ENCODE assay signal across 12 mouse cellular contexts in genomic region chr11:88572461-88572860, GRCm38 (mm10).
DNase-seq lines count a peak whose midpoint lies in the region; ATAC-seq and TF ChIP-seq lines count a peak whose summit lies in the region.
"Had no signal": no experiment of that assay in that cellular context is flagged by ENCODE, and none has a peak within 500 bp of the region (broad histone marks: within the 10 kb centered on the region; RNA-seq: fewer than 3 reads in every experiment).

No protein-coding gene starts in this region.

- 66% methylated on average over 11 of the region's 11 CpGs for WGBS in forebrain, embryonic 15.5 days
- WGBS in forebrain, embryonic 12.5 days, result 81% methylated on average over 11 of the region's 11 CpGs
- WGBS in hindbrain, embryonic 13.5 days, result 56% methylated on average over 11 of the region's 11 CpGs
- WGBS in midbrain, embryonic 15.5 days, result 61% methylated on average over 11 of the region's 11 CpGs
- WGBS in heart, adult 2 months, result 91% methylated on average over 11 of the region's 11 CpGs
- 74% methylated on average over 11 of the region's 11 CpGs for WGBS in intestine, embryonic 15.5 days

- no peak for TF ChIP-seq CTCF in E14TG2a.4 (conservative IDR thresholded peaks at IDR 0.05; ENCODE audit: low read length)
- no peak for TF ChIP-seq CTCF in heart, adult 2 months (IDR thresholded peaks at IDR 0.05)

- H3K4me1 ChIP-seq in forebrain, embryonic 15.5 days, result peaks cover 79% of the 10 kb centered on the region
- H3K4me1 ChIP-seq in forebrain, embryonic 12.5 days, result peaks cover 83% of the 10 kb centered on the region
- peaks cover 84% of the 10 kb centered on the region for H3K4me1 ChIP-seq in E14TG2a.4 (replicated peaks; ENCODE audit: low read depth, low read length)
- H3K4me1 ChIP-seq in hindbrain, embryonic 13.5 days (replicated peaks), result peaks cover 99% of the 10 kb centered on the region
- peaks cover 78% of the 10 kb centered on the region for H3K4me1 ChIP-seq in midbrain, embryonic 15.5 days
- peaks cover 15% of the 10 kb centered on the region for H3K4me1 ChIP-seq in heart, adult 2 months (ENCODE audit: control insufficient read depth, insufficient read depth, low read length)
- peaks cover 18% of the 10 kb centered on the region; the same call in 1 of the 2 replicates for H3K4me1 ChIP-seq in intestine, embryonic 15.5 days (replicated peaks)

- peak overlapping the region; percentile 56 for H3K27ac ChIP-seq in forebrain, embryonic 15.5 days (replicated peaks)
- H3K27ac ChIP-seq in forebrain, embryonic 12.5 days, result no peak overlapping the region
- peak overlapping the region; percentile 70 for H3K27ac ChIP-seq in hindbrain, embryonic 13.5 days
- H3K27ac ChIP-seq in midbrain, embryonic 15.5 days, result peak overlapping the region; percentile 42
- no peak overlapping the region for H3K27ac ChIP-seq in heart, adult 2 months
- H3K27ac ChIP-seq in intestine, embryonic 15.5 days, result no peak overlapping the region

- no peak overlapping the region for H3K9ac ChIP-seq in forebrain, embryonic 15.5 days (replicated peaks)
- H3K9ac ChIP-seq in forebrain, embryonic 12.5 days, result no peak overlapping the region
- no peak overlapping the region for H3K9ac ChIP-seq in hindbrain, embryonic 13.5 days
- H3K9ac ChIP-seq in midbrain, embryonic 15.5 days, result no peak overlapping the region
- H3K9ac ChIP-seq in heart, adult 2 months (ENCODE audit: low read depth, low read length), result no peak overlapping the region
- no peak overlapping the region for H3K9ac ChIP-seq in intestine, embryonic 15.5 days
- H3K9ac ChIP-seq: liver, postnatal 0 days had no signal

- ATAC-seq in forebrain, embryonic 15.5 days (replicated peaks), result no peak
- no peak for ATAC-seq in forebrain, embryonic 12.5 days (ENCODE audit: low FRiP score)
- no peak for ATAC-seq in hindbrain, embryonic 13.5 days (ENCODE audit: low FRiP score)
- no peak for ATAC-seq in midbrain, embryonic 15.5 days (replicated peaks)
- ATAC-seq in intestine, embryonic 15.5 days, result no peak
- ATAC-seq: liver, postnatal 0 days had no signal

- no peak for DNase-seq in heart, adult 2 months
- no peak for DNase-seq in lung, postnatal 14 days
- DNase-seq: cerebellum, adult 2 months; kidney, adult 18-20 months; liver, postnatal 0 days; right cerebral cortex, postnatal 4 days had no signal

- H3K27me3 ChIP-seq in forebrain, embryonic 15.5 days, result no peaks in the 10 kb centered on the region
- no peaks in the 10 kb centered on the region for H3K27me3 ChIP-seq in forebrain, embryonic 12.5 days
- no peaks in the 10 kb centered on the region for H3K27me3 ChIP-seq in E14TG2a.4 (ENCODE audit: insufficient read depth, low read length)
- no peaks in the 10 kb centered on the region for H3K27me3 ChIP-seq in hindbrain, embryonic 13.5 days
- no peaks in the 10 kb centered on the region for H3K27me3 ChIP-seq in midbrain, embryonic 15.5 days (replicated peaks)
- no peaks in the 10 kb centered on the region for H3K27me3 ChIP-seq in heart, adult 2 months (ENCODE audit: control insufficient read depth, insufficient read depth, low read length)
- H3K27me3 ChIP-seq in intestine, embryonic 15.5 days (replicated peaks), result no peaks in the 10 kb centered on the region

- H3K4me3 ChIP-seq in forebrain, embryonic 15.5 days, result no peak overlapping the region
- no peak overlapping the region for H3K4me3 ChIP-seq in forebrain, embryonic 12.5 days (replicated peaks)
- H3K4me3 ChIP-seq in E14TG2a.4 (replicated peaks; ENCODE audit: low read length), result 0 out of 2 replicates have a peak overlapping the region, but pooled peaks have one; percentile 3
- no peak overlapping the region for H3K4me3 ChIP-seq in hindbrain, embryonic 13.5 days
- no peak overlapping the region for H3K4me3 ChIP-seq in midbrain, embryonic 15.5 days
- no peak overlapping the region for H3K4me3 ChIP-seq in heart, adult 2 months
- no peak overlapping the region for H3K4me3 ChIP-seq in intestine, embryonic 15.5 days (replicated peaks)

- no peaks in the 10 kb centered on the region for H3K36me3 ChIP-seq in forebrain, embryonic 15.5 days
- no peaks in the 10 kb centered on the region for H3K36me3 ChIP-seq in forebrain, embryonic 12.5 days (replicated peaks)
- H3K36me3 ChIP-seq in E14TG2a.4 (ENCODE audit: insufficient read depth, low read length), result peaks cover 25% of the 10 kb centered on the region
- H3K36me3 ChIP-seq in hindbrain, embryonic 13.5 days, result no peaks in the 10 kb centered on the region
- H3K36me3 ChIP-seq in midbrain, embryonic 15.5 days (replicated peaks), result no peaks in the 10 kb centered on the region
- peaks cover 8% of the 10 kb centered on the region for H3K36me3 ChIP-seq in heart, adult 2 months (ENCODE audit: control insufficient read depth, insufficient read depth, low read length)
- H3K36me3 ChIP-seq in intestine, embryonic 15.5 days, result no peaks in the 10 kb centered on the region

- no peak overlapping the region for H3K4me2 ChIP-seq in forebrain, embryonic 15.5 days (replicated peaks)
- no peak overlapping the region for H3K4me2 ChIP-seq in forebrain, embryonic 12.5 days
- no peak overlapping the region for H3K4me2 ChIP-seq in hindbrain, embryonic 13.5 days
- no peak overlapping the region for H3K4me2 ChIP-seq in midbrain, embryonic 15.5 days
- H3K4me2 ChIP-seq in intestine, embryonic 15.5 days (replicated peaks), result no peak overlapping the region

- TF ChIP-seq POLR2A in heart, adult 2 months (IDR thresholded peaks at IDR 0.05; ENCODE audit: insufficient read depth, low read depth, low read length), result no peak

- H3K9me3 ChIP-seq in forebrain, embryonic 15.5 days, result no peaks in the 10 kb centered on the region
- H3K9me3 ChIP-seq in forebrain, embryonic 12.5 days, result no peaks in the 10 kb centered on the region
- no peaks in the 10 kb centered on the region for H3K9me3 ChIP-seq in E14TG2a.4 (ENCODE audit: low read length)
- H3K9me3 ChIP-seq in hindbrain, embryonic 13.5 days, result no peaks in the 10 kb centered on the region
- no peaks in the 10 kb centered on the region for H3K9me3 ChIP-seq in midbrain, embryonic 15.5 days
- no peaks in the 10 kb centered on the region for H3K9me3 ChIP-seq in intestine, embryonic 15.5 days

- peaks cover 4% of the 10 kb centered on the region; the same call in 1 of the 2 replicates for H3K79me2 ChIP-seq in heart, adult 2 months (replicated peaks; ENCODE audit: control insufficient read depth, insufficient read depth, low read length)

- TF ChIP-seq EP300 in heart, adult 2 months (IDR thresholded peaks at IDR 0.05; ENCODE audit: insufficient read depth, low read depth, low read length), result no peak

- intact Hi-C loops in heart, adult 2 months (cut with DNase I), result loop anchor here (5.0 kb wide), 1 partner anchor 50 kb away; no protein-coding TSS in a partner anchor

Comparison
In these comparisons a context has a peak if more than half of its experiments do, and no peak if none do; other contexts are left out.
1. H3K27ac ChIP-seq: peak in forebrain, embryonic 15.5 days (single experiment), hindbrain, embryonic 13.5 days (single experiment) and midbrain, embryonic 15.5 days (single experiment); none in forebrain, embryonic 12.5 days (single experiment), heart, adult 2 months (single experiment) and intestine, embryonic 15.5 days (single experiment).